Mouse (Mus musculus) MEL (cell line): Measurements from ENCODE around the gene Gm15128. TPM values are rescaled to one million over a fixed set of nuclear protein-coding genes. Genes with fewer than 3 reads are reported as not detected.
"Not testable (repeated sequence)": the region's sequence is repeated elsewhere in the genome, so short reads cannot be mapped to it uniquely, and the experiment has no call there.

ENCODE experiments used
- DNase-seq: peaks from one replicate; pipeline ENCODE4 v3.0.0; 2011; ENCODE audit warnings: low read depth, low spot score
- H3K27ac ChIP-seq: 2 replicates; pipeline ENCODE4 v1.5.1; 2012; ENCODE audit warnings: low read depth, mild to moderate bottlenecking, control low read depth, low read length, moderate library complexity; ENCODE audit not compliant: control insufficient read depth
- H3K27me3 ChIP-seq, 2 experiments: fragments of 150-350 bp in 1 of 2; sonication (generic) in 1 of 2; 2 replicates each; pipeline ENCODE4 v1.6.1; 2012; ENCODE audit warnings: low read length in 2 of 2, mild to moderate bottlenecking in 2 of 2, improper control_type of control experiment in 1 of 2, moderate library complexity in 1 of 2; ENCODE audit not compliant: insufficient read depth in 2 of 2, control insufficient read depth in 1 of 2
- H3K36me3 ChIP-seq, 2 experiments: 2 replicates each; pipeline ENCODE4 v1.6.1; 2012 to 2014; ENCODE audit warnings: low read length in 2 of 2, improper control_type of control experiment in 1 of 2, inconsistent platforms in 1 of 2, mild to moderate bottlenecking in 1 of 2; ENCODE audit not compliant: insufficient read depth in 2 of 2, control insufficient read depth in 1 of 2
- H3K4me1 ChIP-seq, 2 experiments: fragments of 150-350 bp in 1 of 2; sonication (generic) in 1 of 2; 2 replicates each; pipeline ENCODE4 v1.6.1; 2012; ENCODE audit warnings: low read length in 2 of 2, improper control_type of control experiment in 1 of 2, mild to moderate bottlenecking in 1 of 2; ENCODE audit not compliant: insufficient read depth in 2 of 2, control insufficient read depth in 1 of 2
- H3K4me3 ChIP-seq, 2 experiments: fragments of 150-350 bp in 1 of 2; sonication (generic) in 1 of 2; 2 replicates each; pipeline ENCODE4 v1.5.1; 2012; ENCODE audit warnings: low read depth in 2 of 2, low read length in 2 of 2, mild to moderate bottlenecking in 2 of 2, moderate library complexity in 2 of 2, control low read depth in 1 of 2, improper control_type of control experiment in 1 of 2; ENCODE audit not compliant: control insufficient read depth in 1 of 2, insufficient read depth in 1 of 2
- H3K79me2 ChIP-seq: 2 replicates; pipeline ENCODE4 v1.6.1; 2012; ENCODE audit warnings: mild to moderate bottlenecking, low read length, moderate library complexity; ENCODE audit not compliant: control insufficient read depth, poor library complexity, insufficient read depth
- H3K9ac ChIP-seq: 2 replicates; pipeline ENCODE4 v1.6.1; 2012; ENCODE audit warnings: low read depth, mild to moderate bottlenecking, control low read depth, low read length, moderate library complexity; ENCODE audit not compliant: control insufficient read depth, poor library complexity, severe bottlenecking
- H3K9me3 ChIP-seq: fragments of 150-350 bp; sonication (generic); replicated peaks from 2 replicates; pipeline ENCODE4 v1.6.1; 2012; ENCODE audit warnings: mild to moderate bottlenecking, low read length, improper control_type of control experiment, moderate library complexity; ENCODE audit not compliant: insufficient read depth
- polyA plus RNA-seq, 2 experiments: library from polyadenylated mRNA; stranded (reverse) in 1 of 2; unstranded in 1 of 2; fragments of >175 nt in 1 of 2; fragments of >200 nt in 1 of 2; gene quantifications; 2 replicates each; pipeline versions ENCODE4 v1.2.1 to v1.2.4; 2012; ENCODE audit warnings: low replicate concordance in 2 of 2, low read depth in 1 of 2; ENCODE audit not compliant: insufficient read length in 2 of 2, insufficient read depth in 1 of 2, missing spikeins in 1 of 2
- total RNA-seq: library from RNA; depleted of rRNA; stranded (reverse); fragments of 300-350 nt; gene quantifications from 2 replicates; pipeline ENCODE4 v1.2.3, GENCODE M21; 2012; rRNA removed

Gene Gm15128
- total RNA-seq (0.07 TPM in 1 of 2 replicates, not detected in the other), polyA plus RNA-seq (not detected)

- not testable (repeated sequence) for H3K79me2 ChIP-seq, H3K27ac ChIP-seq, H3K9ac ChIP-seq, H3K4me1 ChIP-seq, H3K4me3 ChIP-seq, H3K9me3 ChIP-seq, DNase-seq, H3K36me3 ChIP-seq, H3K27me3 ChIP-seq
Observed at GRCm38 (mm10) chrX:147765691-147766090, at the start of gene Gm15128. TSS of gene Gm15128 (plus strand) at chrX:147765991.

Other genes with a start within 250 kb of the Gm15128 start
- gene Lrch2, start 211.9 kb upstream of the Gm15128 start, total RNA-seq: not detected in 2 replicates
- not detected for gene Lrch2, start 211.9 kb upstream of the Gm15128 start, polyA plus RNA-seq
- not detected in 2 replicates for gene Gm15080, start 227.0 kb downstream of the Gm15128 start, total RNA-seq
- gene Gm15080, start 227.0 kb downstream of the Gm15128 start, polyA plus RNA-seq: not detected